Mouse (Mus musculus) cortical plate, adult 2 months (tissue): ENCODE measurements around the gene Slc27a2.
"Not testable (repeated sequence)": the region's sequence is repeated elsewhere in the genome, so short reads cannot be mapped to it uniquely, and the experiment has no call there.

Experiments used
- CTCF ChIP-seq: fragments of 200-500 bp; IDR thresholded peaks from 2 replicates; pipeline ENCODE4 v1.5.1; 2011; ENCODE audit warnings: mild to moderate bottlenecking, control low read depth, low read length; ENCODE audit not compliant: insufficient read depth; ENCODE audit errors: extremely low read depth
- POLR2A ChIP-seq: fragments of 200-500 bp; IDR thresholded peaks from 2 replicates; pipeline ENCODE4 v1.6.1; 2011; ENCODE audit warnings: mild to moderate bottlenecking, low read length, control low read depth; ENCODE audit not compliant: insufficient read depth; ENCODE audit errors: extremely low read depth

DNA sequence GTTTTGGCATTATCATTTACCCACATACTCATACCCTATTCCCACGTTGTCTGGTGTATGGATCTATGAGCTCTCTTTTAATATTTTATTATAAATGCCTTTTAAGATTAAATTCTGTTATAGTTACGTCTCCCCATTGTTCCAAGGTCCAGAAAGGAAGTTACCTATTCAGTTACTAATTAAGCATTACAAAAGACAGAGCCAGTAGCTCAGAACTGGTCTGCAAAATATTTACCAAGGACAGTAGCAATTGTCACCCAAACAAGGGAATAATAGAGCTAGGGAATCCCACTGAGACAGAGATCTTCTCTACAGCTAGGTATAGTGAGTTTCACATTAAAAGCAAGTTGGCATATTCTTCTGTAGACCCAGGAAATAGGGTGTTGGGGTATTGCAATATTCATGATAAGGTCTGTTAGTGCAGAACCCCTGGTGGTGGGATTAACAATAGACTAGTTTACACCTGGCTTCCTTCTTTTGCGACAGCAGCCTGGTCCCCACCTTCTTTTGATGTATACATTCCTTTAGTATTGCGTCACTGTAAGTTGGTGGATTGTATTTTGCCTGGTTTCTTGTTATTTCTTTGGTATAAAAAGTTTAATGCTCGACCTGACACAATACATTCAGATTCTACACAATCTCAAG is 29.0 kb upstream of the Slc27a2 start:
- not testable (repeated sequence) for TF ChIP-seq CTCF, POLR2A
